Mouse (Mus musculus) frontal cortex, postnatal 25 days (tissue): ENCODE results near the gene Pex16.

Source experiments
- DNase-seq, 2 experiments: peaks; one replicate each; pipeline ENCODE4 v3.0.0; 2022; ENCODE audit warnings: low spot score in 2 of 2

The Pex16 gene

DNA sequence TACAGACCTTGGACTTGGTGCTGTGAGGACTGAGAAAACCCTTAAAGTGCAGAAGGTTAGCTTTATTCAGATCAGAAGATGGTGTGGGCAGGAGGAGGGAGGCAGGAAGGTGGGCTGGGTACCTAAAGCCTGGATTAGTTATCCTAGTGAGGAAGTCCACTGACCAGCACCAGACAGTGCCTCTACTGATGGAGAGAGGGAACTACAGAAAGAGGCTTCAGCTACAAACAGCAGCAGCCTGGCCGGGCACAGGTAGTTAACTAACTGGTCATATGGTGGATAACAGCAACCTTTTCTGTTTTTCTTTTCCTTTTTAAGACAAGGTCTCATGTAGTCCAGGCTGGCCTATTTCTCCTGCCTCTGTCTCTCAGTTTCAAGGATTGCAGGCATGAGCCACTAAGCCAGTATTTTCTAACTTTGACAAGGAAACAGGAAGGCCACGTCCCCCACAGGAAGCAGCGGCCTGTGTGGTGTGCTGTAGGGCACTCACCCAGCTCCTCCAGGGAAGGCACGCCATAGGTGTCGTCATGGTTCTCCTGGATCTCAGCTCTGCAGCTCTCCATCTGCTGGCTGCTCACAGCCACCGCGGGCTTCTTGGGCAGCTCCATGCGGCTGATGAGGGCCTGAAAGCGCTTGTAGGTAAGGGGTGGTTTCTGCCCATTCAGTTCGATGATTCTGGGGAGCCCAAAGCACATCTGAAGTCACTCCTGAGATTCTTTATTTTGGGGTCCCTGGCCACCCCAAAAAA is 48.1 kb downstream of the Pex16 start:
- no peak for DNase-seq

DNA sequence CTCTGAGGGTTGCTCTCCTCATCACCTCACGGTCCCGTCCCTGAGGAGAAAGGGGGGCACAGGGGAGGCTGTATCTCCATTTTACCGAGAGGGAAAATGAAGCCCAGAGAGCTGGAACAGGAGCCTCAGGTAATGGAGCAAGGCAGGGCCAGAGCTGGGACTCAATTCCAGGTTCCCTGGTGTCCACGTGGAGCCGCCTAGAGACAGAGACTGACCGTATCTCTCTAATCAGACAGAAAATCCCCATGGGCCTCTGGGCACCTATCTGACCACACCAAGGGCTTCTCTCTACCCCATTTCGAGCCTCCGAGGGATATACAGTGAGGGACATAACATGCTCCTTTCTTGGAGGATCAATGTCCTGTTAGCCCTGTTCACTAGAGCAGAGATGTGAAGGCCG is 48.7 kb downstream of the Pex16 start:
- no peak for DNase-seq

GRCm38 (mm10) chr2:92423702-92424461 is 49.4 kb downstream of the Pex16 start:
- DNase-seq = peak; percentile 72 to 77

- no peak for DNase-seq
These were observed 50.2 kb downstream of the Pex16 start for GRCm38 (mm10) chr2:92424462-92425308.

GRCm38 (mm10) chr2:92425366-92425765 is 50.9 kb downstream of the Pex16 start:
- DNase-seq = no peak

- DNase-seq = no peak
These were observed 52.0 kb downstream of the Pex16 start for GRCm38 (mm10) chr2:92426426-92426825.

DNA sequence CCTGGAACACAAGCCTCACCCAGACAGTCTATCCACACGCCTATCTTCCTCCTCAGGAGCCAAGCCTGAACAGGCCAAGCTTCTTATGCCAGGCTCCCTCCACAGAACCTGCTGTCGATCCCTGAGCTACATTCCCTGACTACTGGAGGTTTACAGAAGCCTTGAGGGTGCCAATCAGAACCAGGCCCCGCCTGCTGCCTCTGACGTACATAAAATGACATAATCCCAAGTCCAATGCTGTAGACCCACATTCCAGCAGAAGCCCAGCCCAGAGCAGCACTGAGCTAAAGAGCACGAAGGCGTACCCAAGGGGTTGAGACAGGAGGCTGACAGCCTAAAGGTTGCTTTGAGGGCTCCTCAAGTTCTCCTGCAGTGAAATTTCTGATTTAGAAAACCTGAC is 53.4 kb downstream of the Pex16 start:
- peak; percentile 58 to 69 for DNase-seq

- no peak for DNase-seq
These were observed 55.6 kb downstream of the Pex16 start for GRCm38 (mm10) chr2:92430089-92430488.
